Mouse (Mus musculus) G1E (cell line): ENCODE data around the gene Kctd15. TPM values are rescaled to one million over a fixed set of nuclear protein-coding genes. Genes with fewer than 3 reads are reported as not detected.

Experiments
- ATAC-seq: 2 replicates; pipeline ENCODE4 v1.8.0; 2016; ENCODE audit warnings: mild to moderate bottlenecking; ENCODE audit not compliant: insufficient number of reproducible peaks, poor library complexity, low FRiP score, severe bottlenecking; ENCODE audit errors: extremely low read depth
- DNase-seq: peaks from one replicate; pipeline ENCODE4 v3.0.0; 2012; ENCODE audit warnings: low spot score
- H3K27me3 ChIP-seq: 2 replicates; pipeline ENCODE4 v1.6.1; 2012; ENCODE audit warnings: mild to moderate bottlenecking, low read length, inconsistent platforms; ENCODE audit not compliant: insufficient read depth
- H3K36me3 ChIP-seq: replicated peaks from 2 replicates; pipeline ENCODE3; 2012; ENCODE audit warnings: mild to moderate bottlenecking, inconsistent platforms
- H3K4me1 ChIP-seq: 2 replicates; pipeline ENCODE4 v1.6.1; 2012; ENCODE audit warnings: low read depth, low read length, inconsistent platforms, mixed read lengths; ENCODE audit not compliant: insufficient read depth
- H3K4me3 ChIP-seq: 2 replicates; pipeline ENCODE4 v1.5.1; 2012; ENCODE audit warnings: low read depth, mild to moderate bottlenecking, inconsistent platforms, low read length, moderate library complexity, mixed read lengths
- H3K9me3 ChIP-seq: replicated peaks from 2 replicates; pipeline ENCODE4 v1.6.1; 2012; ENCODE audit warnings: inconsistent platforms
- CTCF ChIP-seq: IDR thresholded peaks from 2 replicates; pipeline ENCODE4 v1.5.1; 2012; ENCODE audit warnings: low read depth, low read length, inconsistent platforms, mixed read lengths
- GATA1 ChIP-seq: IDR thresholded peaks from 2 replicates; pipeline ENCODE4 v1.6.1; 2012; ENCODE audit warnings: borderline replicate concordance, low read length, inconsistent platforms, mixed read lengths
- GATA2 ChIP-seq: IDR thresholded peaks from 2 replicates; pipeline ENCODE4 v1.6.1; 2012; ENCODE audit warnings: low read depth, low read length, inconsistent platforms, borderline replicate concordance
- POLR2AphosphoS5 ChIP-seq: IDR thresholded peaks from 2 replicates; pipeline ENCODE4 v1.6.1; 2012; ENCODE audit warnings: low read depth, low read length, inconsistent platforms; ENCODE audit not compliant: insufficient replicate concordance
- TAL1 ChIP-seq: conservative IDR thresholded peaks from 2 replicates; pipeline ENCODE4 v1.6.1; 2012; ENCODE audit warnings: low read depth, low read length, inconsistent platforms, mixed read lengths
- polyA plus RNA-seq: library from polyadenylated mRNA; stranded (reverse); fragments of >175 nt; gene quantifications from 2 replicates; pipeline ENCODE4 v1.2.3, GENCODE M21; 2012
- total RNA-seq, 2 experiments: library from RNA; stranded (forward) in 1 of 2; stranded (reverse) in 1 of 2; fragments of 200-1000 nt in 1 of 2; fragments of >200 nt in 1 of 2; fragmentation: Nextera tagmentation in 1 of 2; gene quantifications; 2 replicates each; pipeline ENCODE4 v1.2.3; 2014 to 2017

Kctd15 gene
- total and polyA plus RNA-seq, 3 experiments: 0.11 TPM; not detected in 2

DNA sequence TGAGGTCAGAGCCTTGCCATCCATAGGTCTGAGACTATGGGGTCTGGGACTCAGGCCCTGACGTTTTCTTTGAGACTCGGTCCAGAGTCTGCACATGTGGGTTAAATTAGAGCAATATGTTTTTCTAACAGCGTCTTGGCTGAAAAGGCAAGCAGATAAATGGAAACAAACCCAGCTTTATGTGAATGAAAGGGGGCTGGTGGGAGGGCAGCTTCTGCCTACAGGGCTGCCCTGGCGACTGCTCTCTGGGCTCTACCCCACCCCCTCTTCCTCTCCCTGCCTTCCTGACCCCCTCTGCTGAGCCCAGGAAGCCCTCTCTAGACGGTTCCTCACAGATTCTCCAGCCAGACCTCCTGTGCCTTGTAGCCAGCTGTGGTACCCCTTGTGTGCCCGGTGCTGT, 46.1 kb downstream of the Kctd15 start:
- ATAC-seq: no peak
- H3K27me3 ChIP-seq: no peaks in the 10 kb centered on the region
- no peaks in the 10 kb centered on the region for H3K4me1 ChIP-seq
- TF ChIP-seq POLR2AphosphoS5: no peak
- TF ChIP-seq GATA1: no peak
- TF ChIP-seq GATA2: no peak
- no peak for TF ChIP-seq TAL1
- no peak for TF ChIP-seq CTCF
- H3K36me3 ChIP-seq: no peaks in the 10 kb centered on the region
- no peak for DNase-seq
- H3K4me3 ChIP-seq: no peak overlapping the region
- H3K9me3 ChIP-seq: peaks cover 61% of the 10 kb centered on the region

DNA sequence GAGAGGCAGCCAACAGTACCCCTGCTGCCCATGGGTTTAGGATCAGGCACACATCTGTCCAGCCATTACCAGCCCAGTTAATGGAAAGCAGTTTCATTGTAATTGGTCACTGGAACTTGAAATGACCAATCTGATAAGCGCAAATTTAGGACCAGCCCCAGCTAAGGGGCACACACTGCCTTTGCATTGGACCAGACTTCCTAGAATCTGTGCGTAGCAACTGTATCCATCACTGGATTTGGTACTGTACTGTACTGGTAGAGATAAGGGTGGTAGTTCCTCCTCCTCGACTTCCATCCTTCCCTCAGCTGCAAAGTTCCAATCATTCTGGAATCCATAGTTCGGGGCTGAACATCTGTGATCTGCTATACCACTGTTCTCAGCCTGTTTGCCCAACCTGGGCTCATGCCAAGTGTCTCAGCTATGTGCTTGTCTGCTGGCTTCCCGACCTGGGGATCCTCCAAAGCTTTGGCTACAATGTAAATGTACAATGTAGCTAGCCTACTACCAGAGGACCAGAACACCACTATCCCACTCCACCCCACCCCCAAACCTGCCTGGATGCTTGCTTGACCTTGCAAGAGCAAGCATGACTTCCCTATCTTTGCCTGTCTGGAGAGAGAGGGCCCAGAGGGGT, 49.1 kb downstream of the Kctd15 start:
- ATAC-seq (no peak), DNase-seq (no peak)
- no peaks in the 10 kb centered on the region for H3K27me3 ChIP-seq
- H3K36me3 ChIP-seq: no peaks in the 10 kb centered on the region
- H3K4me1 ChIP-seq: no peaks in the 10 kb centered on the region
- TF ChIP-seq TAL1: no peak
- no peak for TF ChIP-seq CTCF
- no peak for TF ChIP-seq POLR2AphosphoS5
- TF ChIP-seq GATA1: no peak
- no peak for TF ChIP-seq GATA2
- no peak overlapping the region for H3K4me3 ChIP-seq
- H3K9me3 ChIP-seq: peaks cover 66% of the 10 kb centered on the region

DNA sequence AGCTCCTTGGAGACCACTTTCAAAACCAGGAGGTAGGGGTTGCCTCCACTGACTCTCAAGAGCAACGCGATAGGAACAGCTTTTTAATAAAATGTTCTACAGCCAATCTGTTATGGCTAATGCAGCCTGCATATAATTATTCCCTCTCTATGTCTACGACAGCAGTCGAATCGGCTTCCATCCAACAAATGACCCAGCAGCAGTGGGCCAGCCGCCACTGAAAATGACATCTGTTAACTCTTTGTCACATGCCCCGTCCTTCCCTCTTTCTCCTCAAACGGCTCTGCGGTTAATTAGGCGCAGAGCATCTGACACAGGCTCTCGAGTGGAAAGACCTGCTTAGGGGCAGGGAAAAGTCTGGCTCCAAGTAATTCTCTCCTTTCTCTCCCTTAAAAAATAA, 49.8 kb downstream of the Kctd15 start:
- no peak for ATAC-seq
- TF ChIP-seq POLR2AphosphoS5 (no peak), GATA2 (no peak), TAL1 (no peak), CTCF (no peak), GATA1 (no peak)
- no peaks in the 10 kb centered on the region for H3K4me1 ChIP-seq
- no peak overlapping the region for H3K4me3 ChIP-seq
- no peak for DNase-seq
- no peaks in the 10 kb centered on the region for H3K27me3 ChIP-seq
- peaks cover 68% of the 10 kb centered on the region for H3K9me3 ChIP-seq
- no peaks in the 10 kb centered on the region for H3K36me3 ChIP-seq

DNA sequence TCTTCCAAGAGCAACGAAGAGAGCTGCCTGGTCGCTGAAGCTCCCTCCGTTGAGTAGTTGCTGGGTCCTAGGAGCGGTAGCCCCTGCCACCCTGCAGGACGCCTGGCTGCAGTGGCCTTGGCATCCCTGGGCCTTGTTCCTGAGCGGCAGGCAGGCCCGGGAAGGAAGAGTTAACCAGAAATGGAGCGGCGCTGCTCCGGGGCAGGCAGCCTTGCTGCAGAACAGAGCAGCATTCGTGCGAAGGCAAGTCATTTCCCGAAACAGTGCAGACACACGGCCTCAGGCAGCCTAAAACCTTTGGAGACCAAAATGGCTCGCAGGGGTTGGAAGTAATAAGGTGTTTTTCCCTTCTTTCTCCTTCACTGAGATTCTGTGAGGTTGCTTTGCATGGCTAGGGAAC, 50.5 kb downstream of the Kctd15 start:
- no peak overlapping the region; the same call in 1 of the 2 replicates for H3K4me3 ChIP-seq
- H3K27me3 ChIP-seq: no peaks in the 10 kb centered on the region
- no peak for DNase-seq
- ATAC-seq: no peak
- peaks cover 70% of the 10 kb centered on the region for H3K9me3 ChIP-seq
- H3K4me1 ChIP-seq: no peaks in the 10 kb centered on the region
- TF ChIP-seq GATA1 (no peak), GATA2 (no peak), TAL1 (no peak), CTCF (no peak), POLR2AphosphoS5 (no peak)
- H3K36me3 ChIP-seq: no peaks in the 10 kb centered on the region

DNA sequence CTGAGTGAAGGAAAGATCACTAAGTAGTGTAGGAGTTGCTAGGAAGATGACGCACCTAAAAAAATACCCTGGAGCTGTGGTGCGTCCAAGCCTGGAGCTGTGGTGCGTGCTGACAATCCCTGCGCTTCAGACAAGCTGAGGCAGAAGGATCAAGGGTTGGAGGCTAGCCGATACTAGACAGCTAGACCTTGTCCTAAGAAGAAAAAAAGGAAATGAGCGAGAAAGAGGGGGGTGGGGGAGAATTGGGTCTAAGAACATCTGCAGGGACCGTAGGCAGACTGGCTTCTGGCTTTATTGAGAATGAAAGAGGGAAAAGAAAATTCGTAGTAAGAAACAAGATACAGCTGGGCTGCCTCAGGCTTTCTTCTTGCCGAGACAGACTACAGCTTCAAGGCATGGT, 58.0 kb downstream of the Kctd15 start:
- Histone ChIP-seq H3K27me3 (no peaks in the 10 kb centered on the region), H3K9me3 (peaks cover 55% of the 10 kb centered on the region), H3K4me3 (no peak overlapping the region), H3K4me1 (no peaks in the 10 kb centered on the region), H3K36me3 (no peaks in the 10 kb centered on the region)
- no peak for DNase-seq
- no peak for ATAC-seq
- no peak for TF ChIP-seq GATA1
- no peak for TF ChIP-seq GATA2
- no peak for TF ChIP-seq POLR2AphosphoS5
- TF ChIP-seq CTCF: no peak

DNA sequence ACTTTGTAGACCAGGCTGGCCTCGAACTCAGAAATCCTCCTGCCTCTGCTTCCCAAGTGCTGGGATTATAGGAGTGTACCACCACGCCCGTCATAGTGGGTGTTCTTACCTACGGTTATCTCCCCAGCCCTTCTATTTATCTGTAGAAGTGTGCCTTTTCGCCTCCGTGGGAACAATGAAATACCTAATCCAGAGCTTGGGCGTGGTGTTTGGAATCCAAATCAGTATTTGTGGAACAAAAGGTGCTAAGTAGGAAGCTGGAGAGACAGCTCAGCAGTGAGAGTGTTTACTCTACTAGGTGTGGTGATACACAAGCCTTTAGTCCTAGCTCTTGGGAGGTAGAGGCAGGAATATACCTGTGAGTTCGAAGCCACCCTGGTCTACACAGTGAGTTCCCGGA, 58.5 kb downstream of the Kctd15 start:
- Histone ChIP-seq H3K4me3 (no peak overlapping the region), H3K27me3 (no peaks in the 10 kb centered on the region), H3K36me3 (no peaks in the 10 kb centered on the region), H3K9me3 (peaks cover 56% of the 10 kb centered on the region), H3K4me1 (no peaks in the 10 kb centered on the region)
- TF ChIP-seq POLR2AphosphoS5 (no peak), GATA2 (no peak), CTCF (no peak), TAL1 (no peak), GATA1 (no peak)
- no peak for ATAC-seq
- no peak for DNase-seq
